Mouse (Mus musculus) embryonic facial prominence, embryonic 12.5 days (tissue): ENCODE data around the gene Commd7. TPM values are rescaled to one million over a fixed set of nuclear protein-coding genes. Genes with fewer than 3 reads are reported as not detected.
A peak's percentile ranks its signal among the peaks of the same experiment; 100 is the strongest.
"Not testable (repeated sequence)": the region's sequence is repeated elsewhere in the genome, so short reads cannot be mapped to it uniquely, and the experiment has no call there.

Experiments used
- ATAC-seq: fragments of 200-750 bp; cut with Nextera tagmentation; 2 replicates; pipeline ENCODE4 v1.8.0; 2017; ENCODE audit not compliant: insufficient number of reproducible peaks, insufficient read depth, low FRiP score, low TSS enrichment
- H3K27ac ChIP-seq: fragments of 300-500 bp; sonication (generic); 2 replicates; pipeline ENCODE4 v1.5.1; 2016; ENCODE audit warnings: mild to moderate bottlenecking
- H3K27me3 ChIP-seq: fragments of 300-500 bp; sonication (generic); 2 replicates; pipeline ENCODE4 v1.6.1; 2016; ENCODE audit warnings: mild to moderate bottlenecking, moderate library complexity
- H3K36me3 ChIP-seq: fragments of 300-500 bp; sonication (generic); 2 replicates; pipeline ENCODE4 v1.6.1; 2016; ENCODE audit warnings: mild to moderate bottlenecking
- H3K4me1 ChIP-seq: fragments of 300-500 bp; sonication (generic); 2 replicates; pipeline ENCODE4 v1.6.1; 2016
- H3K4me2 ChIP-seq: fragments of 300-500 bp; sonication (generic); replicated peaks from 2 replicates; pipeline ENCODE4 v1.6.1; 2016; ENCODE audit warnings: mild to moderate bottlenecking, moderate library complexity
- H3K4me3 ChIP-seq: fragments of 300-500 bp; sonication (generic); 2 replicates; pipeline ENCODE4 v1.5.1; 2016; ENCODE audit warnings: mild to moderate bottlenecking
- H3K9ac ChIP-seq: fragments of 300-500 bp; sonication (generic); 2 replicates; pipeline ENCODE4 v1.6.1; 2016; ENCODE audit warnings: mild to moderate bottlenecking, moderate library complexity
- H3K9me3 ChIP-seq: fragments of 300-500 bp; sonication (generic); 2 replicates; pipeline ENCODE4 v1.6.1; 2016; ENCODE audit warnings: mild to moderate bottlenecking, moderate library complexity
- WGBS: fragments of 180-500 bp; shearing (Covaris S2); methylation state at CpG from one replicate; pipeline ENCODE4 v1.1.7; 2016; 5-methylcytosine and 5-hydroxymethylcytosine counted together
- polyA plus RNA-seq: library from polyadenylated mRNA; unstranded; fragments of >200 nt; fragmentation: Nextera tagmentation; extraction: Ambion mirVana; gene quantifications from 2 replicates; pipeline ENCODE4 v1.2.1, GENCODE M21; 2016

The Commd7 gene
- polyA plus RNA-seq = 71.3 and 73.0 TPM in 2 replicates

GRCm38 (mm10) chr2:153631976-153632870 is at the start of gene Commd7:
Gene Commd7 (minus strand): TSS chr2:153632781.
- peak within 1 kb of the TSS; percentile 95 for H3K4me3 ChIP-seq
- peaks cover 13% of the 10 kb centered on the region for H3K36me3 ChIP-seq
- H3K27ac ChIP-seq = peak within 1 kb of the TSS; percentile 93
- H3K9ac ChIP-seq = peak within 1 kb of the TSS; percentile 90
- peak; percentile 61 for ATAC-seq
- H3K4me1 ChIP-seq = peaks cover 8% of the 10 kb centered on the region
- 4% methylated on average over 53 of the region's 53 CpGs for WGBS
- peak within 1 kb of the TSS; percentile 57 for H3K4me2 ChIP-seq
- no peaks in the 10 kb centered on the region for H3K27me3 ChIP-seq
- no peaks in the 10 kb centered on the region for H3K9me3 ChIP-seq

- H3K27ac ChIP-seq = no peak overlapping the region
- H3K27me3 ChIP-seq = no peaks in the 10 kb centered on the region
- no peaks in the 10 kb centered on the region for H3K9me3 ChIP-seq
- H3K4me1 ChIP-seq = no peaks in the 10 kb centered on the region
- H3K36me3 ChIP-seq = peaks cover 17% of the 10 kb centered on the region; the same call in 1 of the 2 replicates
- 91% methylated on average over 1 of the region's 1 CpGs for WGBS
- no peak overlapping the region for H3K9ac ChIP-seq
- no peak overlapping the region for H3K4me3 ChIP-seq
- no peak for ATAC-seq
- H3K4me2 ChIP-seq = no peak overlapping the region
Measured at GRCm38 (mm10) chr2:153679959-153680358, 47.4 kb upstream of the Commd7 start.

GRCm38 (mm10) chr2:153677550-153677949 is 45.0 kb upstream of the Commd7 start:
- Histone ChIP-seq H3K27me3 (no peaks in the 10 kb centered on the region), H3K4me2 (no peak overlapping the region), H3K9me3 (no peaks in the 10 kb centered on the region), H3K4me3 (no peak overlapping the region), H3K9ac (no peak overlapping the region), H3K4me1 (no peaks in the 10 kb centered on the region), H3K27ac (no peak overlapping the region), H3K36me3 (peaks cover 31% of the 10 kb centered on the region; the same call in 1 of the 2 replicates)
- ATAC-seq = no peak
- 90% methylated on average over 7 of the region's 7 CpGs for WGBS

DNA sequence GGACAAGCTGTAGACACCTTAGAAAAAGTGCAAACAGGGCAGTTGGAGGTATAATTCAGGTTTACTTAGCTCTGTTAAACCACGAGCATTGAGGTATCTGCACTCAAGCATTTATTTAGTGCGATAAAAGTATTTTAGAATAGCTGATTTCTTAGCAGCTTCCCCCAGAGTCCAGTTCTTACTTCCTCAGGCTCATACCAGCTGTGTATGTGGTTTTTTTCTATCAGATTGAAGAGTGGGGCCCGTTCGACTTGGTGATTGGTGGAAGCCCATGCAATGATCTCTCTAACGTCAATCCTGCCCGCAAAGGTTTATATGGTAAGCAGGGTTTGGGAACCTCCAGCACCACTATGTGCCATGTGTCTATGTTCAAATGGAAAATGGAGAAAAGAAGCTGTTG is 44.4 kb upstream of the Commd7 start:
- Histone ChIP-seq H3K27me3 (no peaks in the 10 kb centered on the region), H3K27ac (no peak overlapping the region), H3K9me3 (no peaks in the 10 kb centered on the region), H3K9ac (no peak overlapping the region), H3K4me3 (no peak overlapping the region), H3K4me2 (no peak overlapping the region), H3K4me1 (no peaks in the 10 kb centered on the region), H3K36me3 (peaks cover 34% of the 10 kb centered on the region; the same call in 1 of the 2 replicates)
- WGBS = 89% methylated on average over 6 of the region's 6 CpGs
- no peak for ATAC-seq

DNA sequence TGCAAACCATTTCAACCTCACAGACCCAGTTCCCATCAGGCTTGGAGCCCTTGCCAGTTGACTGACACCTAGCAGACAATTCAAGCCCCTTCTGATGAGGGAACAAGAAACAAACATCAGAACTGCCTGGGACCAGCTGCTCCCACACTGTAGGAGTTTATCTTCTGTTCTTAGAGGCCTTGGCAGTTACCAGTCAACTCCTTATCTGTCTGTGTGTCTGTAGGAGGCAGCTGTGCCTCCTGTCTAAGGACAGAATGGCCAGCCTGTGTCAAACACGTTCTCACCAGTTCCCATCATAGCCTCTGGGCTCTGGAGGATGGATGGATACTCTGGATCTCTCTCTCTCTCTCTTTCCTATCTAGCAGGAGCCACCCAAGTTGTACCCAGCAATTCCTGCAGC is 42.8 kb upstream of the Commd7 start:
- not testable (repeated sequence) for H3K9me3 ChIP-seq, ATAC-seq, H3K4me1 ChIP-seq, H3K4me2 ChIP-seq, H3K27ac ChIP-seq, H3K27me3 ChIP-seq, H3K9ac ChIP-seq, H3K4me3 ChIP-seq
- 84% methylated on average over 1 of the region's 1 CpGs for WGBS
- H3K36me3 ChIP-seq = peaks cover 36% of the 10 kb centered on the region; the same call in 1 of the 2 replicates

- no peaks in the 10 kb centered on the region for H3K27me3 ChIP-seq
- no peak overlapping the region for H3K4me3 ChIP-seq
- H3K36me3 ChIP-seq = peaks cover 30% of the 10 kb centered on the region; the same call in 1 of the 2 replicates
- H3K4me1 ChIP-seq = no peaks in the 10 kb centered on the region
- ATAC-seq = no peak
- H3K9me3 ChIP-seq = no peaks in the 10 kb centered on the region
- no peak overlapping the region for H3K4me2 ChIP-seq
- 89% methylated on average over 2 of the region's 2 CpGs for WGBS
- no peak overlapping the region for H3K9ac ChIP-seq
- no peak overlapping the region for H3K27ac ChIP-seq
Measured at GRCm38 (mm10) chr2:153672619-153673018, 40.0 kb upstream of the Commd7 start.

- no peak overlapping the region for H3K9ac ChIP-seq
- no peaks in the 10 kb centered on the region for H3K4me1 ChIP-seq
- H3K4me2 ChIP-seq = no peak overlapping the region
- no peaks in the 10 kb centered on the region for H3K27me3 ChIP-seq
- H3K9me3 ChIP-seq = no peaks in the 10 kb centered on the region
- no peak overlapping the region for H3K4me3 ChIP-seq
- peaks cover 26% of the 10 kb centered on the region for H3K36me3 ChIP-seq
- no peak for ATAC-seq
- H3K27ac ChIP-seq = no peak overlapping the region
- WGBS = 83% methylated on average over 5 of the region's 5 CpGs
Measured at GRCm38 (mm10) chr2:153670111-153670510, 37.5 kb upstream of the Commd7 start.

DNA sequence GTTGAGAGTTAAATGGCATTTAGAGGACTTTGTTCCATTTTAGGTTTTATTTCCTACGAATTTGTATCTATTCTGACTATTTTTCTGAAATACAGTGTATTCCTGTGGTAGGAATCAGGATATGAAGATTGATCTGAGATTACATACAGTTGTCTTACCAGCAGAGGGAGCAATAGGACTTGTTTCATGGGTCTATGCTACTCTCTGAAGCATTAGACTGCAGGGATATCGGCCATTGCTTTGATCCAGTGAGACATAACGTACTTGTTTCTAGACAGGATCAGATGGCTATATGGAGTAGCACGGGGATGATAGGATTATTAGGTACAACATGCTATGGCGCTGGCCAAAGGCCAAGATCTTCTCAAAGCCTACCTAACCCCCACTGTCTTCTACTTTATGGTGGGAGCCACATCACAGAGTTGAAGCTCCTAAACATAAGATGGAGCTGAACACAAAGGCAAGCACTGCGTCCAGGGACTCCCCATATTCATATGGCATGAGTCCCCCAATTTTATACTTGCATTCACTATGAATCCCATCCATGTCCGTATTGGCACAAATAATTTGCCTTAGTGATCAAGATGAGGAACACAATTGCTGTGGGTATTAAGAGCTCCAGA is 36.3 kb upstream of the Commd7 start:
- Histone ChIP-seq H3K4me3 (no peak overlapping the region), H3K9me3 (no peaks in the 10 kb centered on the region), H3K4me2 (no peak overlapping the region), H3K27me3 (no peaks in the 10 kb centered on the region), H3K36me3 (peaks cover 19% of the 10 kb centered on the region), H3K4me1 (no peaks in the 10 kb centered on the region), H3K27ac (no peak overlapping the region), H3K9ac (no peak overlapping the region)
- no peak for ATAC-seq
- WGBS = 73% methylated on average over 7 of the region's 7 CpGs

DNA sequence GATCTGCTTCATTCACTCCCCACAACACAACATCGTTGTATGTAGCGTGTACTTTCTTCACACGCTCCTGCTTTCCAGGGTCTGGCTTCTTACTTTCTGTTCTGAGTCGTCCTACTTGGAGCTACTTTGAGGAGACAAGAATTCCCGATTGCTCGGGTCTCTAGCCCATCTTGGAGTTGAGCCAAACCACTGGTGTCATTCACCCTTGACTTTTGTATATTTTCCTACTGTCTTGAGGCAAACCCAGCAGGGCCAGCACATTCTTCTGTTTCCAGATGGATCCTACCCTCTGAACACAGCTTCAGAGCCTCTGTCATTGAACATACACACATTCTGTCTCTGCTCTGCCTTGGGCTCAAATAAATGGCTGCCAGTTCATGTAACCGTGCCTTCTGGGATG is 32.8 kb upstream of the Commd7 start:
- 83% methylated on average over 7 of the region's 7 CpGs for WGBS
- Histone ChIP-seq H3K9me3 (no peaks in the 10 kb centered on the region), H3K4me1 (no peaks in the 10 kb centered on the region), H3K27me3 (no peaks in the 10 kb centered on the region), H3K4me2 (no peak overlapping the region), H3K4me3 (no peak overlapping the region), H3K27ac (no peak overlapping the region), H3K36me3 (peaks cover 13% of the 10 kb centered on the region; the same call in 1 of the 2 replicates), H3K9ac (no peak overlapping the region)
- ATAC-seq = no peak

- 27% methylated on average over 3 of the region's 3 CpGs for WGBS
- Histone ChIP-seq H3K4me2 (no peak overlapping the region), H3K4me1 (no peaks in the 10 kb centered on the region), H3K27me3 (no peaks in the 10 kb centered on the region), H3K36me3 (peaks cover 6% of the 10 kb centered on the region; the same call in 1 of the 2 replicates), H3K9me3 (no peaks in the 10 kb centered on the region), H3K9ac (no peak overlapping the region), H3K4me3 (no peak overlapping the region), H3K27ac (no peak overlapping the region)
- ATAC-seq = no peak
Measured at GRCm38 (mm10) chr2:153660616-153661015, 28.0 kb upstream of the Commd7 start.

- H3K4me2 ChIP-seq, H3K4me1 ChIP-seq, H3K27ac ChIP-seq, H3K36me3 ChIP-seq, H3K9me3 ChIP-seq, ATAC-seq, H3K9ac ChIP-seq, H3K4me3 ChIP-seq, H3K27me3 ChIP-seq: not testable (repeated sequence)
- WGBS = 86% methylated on average over 8 of the region's 8 CpGs
Measured at GRCm38 (mm10) chr2:153657659-153658058, 25.1 kb upstream of the Commd7 start.

DNA sequence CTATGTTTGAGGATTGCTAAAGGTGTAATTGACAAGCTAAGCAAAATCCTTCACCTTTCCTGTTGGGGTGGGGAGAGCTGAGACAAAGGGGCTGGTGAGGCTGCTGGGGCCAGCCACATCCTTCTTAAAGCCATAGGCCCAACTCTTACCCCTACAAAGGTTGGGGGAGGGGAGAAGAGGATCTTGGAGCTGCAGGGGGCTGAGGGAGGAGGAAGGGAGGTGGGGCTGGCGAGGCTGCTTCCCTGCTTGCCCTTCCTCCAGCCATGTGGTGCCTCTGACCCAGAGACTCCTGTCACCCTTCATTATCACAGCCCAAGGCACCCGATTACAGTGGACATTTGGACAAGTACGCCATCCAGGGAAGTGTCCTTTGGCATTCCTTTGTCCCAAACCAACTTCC is 19.1 kb upstream of the Commd7 start:
- Histone ChIP-seq H3K36me3 (no peaks in the 10 kb centered on the region), H3K9ac (no peak overlapping the region), H3K9me3 (no peaks in the 10 kb centered on the region), H3K4me1 (peaks cover 9% of the 10 kb centered on the region), H3K27me3 (0 out of 2 replicates have a peak, but pooled peaks cover 2% of the 10 kb centered on the region), H3K27ac (no peak overlapping the region), H3K4me2 (no peak overlapping the region), H3K4me3 (no peak overlapping the region)
- WGBS = 33% methylated on average over 3 of the region's 3 CpGs
- no peak for ATAC-seq
